Mouse (Mus musculus) myocyte (in vitro differentiated cells): ENCODE data around the gene Emilin1.

Experiments used
- CEBPB ChIP-seq: IDR thresholded peaks from 2 replicates; pipeline ENCODE4 v1.6.1; 2011; ENCODE audit warnings: mild to moderate bottlenecking, moderate library complexity; ENCODE audit not compliant: poor library complexity, insufficient read depth, severe bottlenecking
- E2F4 ChIP-seq: IDR thresholded peaks from one replicate; pipeline ENCODE4 v1.6.1; 2011; ENCODE audit warnings: mild to moderate bottlenecking, control low read depth, moderate library complexity; ENCODE audit not compliant: insufficient read depth
- MAX ChIP-seq: IDR thresholded peaks from one replicate; pipeline ENCODE4 v1.6.1; 2011; ENCODE audit warnings: low read depth, mild to moderate bottlenecking, control low read depth
- MYOD1 ChIP-seq, 3 experiments: IDR thresholded peaks; one replicate each; pipeline ENCODE4 v1.6.1; 2011; ENCODE audit warnings: control low read depth in 2 of 3, low read depth in 2 of 3, mild to moderate bottlenecking in 2 of 3, moderate library complexity in 1 of 3; ENCODE audit not compliant: insufficient read length in 2 of 3, control insufficient read depth in 1 of 3
- MYOG ChIP-seq, 3 experiments: IDR thresholded peaks; one replicate each; pipeline ENCODE4 v1.6.1; 2011; ENCODE audit warnings: control low read depth in 2 of 3, low read depth in 2 of 3, mild to moderate bottlenecking in 2 of 3; ENCODE audit not compliant: insufficient read length in 2 of 3, control insufficient read depth in 1 of 3, insufficient read depth in 1 of 3
- POLR2A ChIP-seq: IDR thresholded peaks from one replicate; pipeline ENCODE4 v1.6.1; 2011; ENCODE audit warnings: low read depth, mild to moderate bottlenecking, control low read depth, moderate library complexity; ENCODE audit not compliant: insufficient read length
- POLR2AphosphoS2 ChIP-seq: IDR thresholded peaks from one replicate; pipeline ENCODE4 v1.6.1; 2011; ENCODE audit warnings: low read depth, control low read depth; ENCODE audit not compliant: insufficient read length
- REST ChIP-seq: IDR thresholded peaks from one replicate; pipeline ENCODE4 v1.6.1; 2011; ENCODE audit warnings: mild to moderate bottlenecking, control low read depth, moderate library complexity; ENCODE audit not compliant: insufficient read depth, insufficient read length
- SRF ChIP-seq: IDR thresholded peaks from one replicate; pipeline ENCODE4 v1.6.1; 2011; ENCODE audit warnings: low read depth; ENCODE audit not compliant: control insufficient read depth, insufficient read length
- TCF12 ChIP-seq: IDR thresholded peaks from one replicate; pipeline ENCODE4 v1.6.1; 2011; ENCODE audit warnings: mild to moderate bottlenecking, control low read depth; ENCODE audit not compliant: poor library complexity, insufficient read depth, severe bottlenecking
- TCF3 ChIP-seq: IDR thresholded peaks from one replicate; pipeline ENCODE4 v1.6.1; 2011; ENCODE audit warnings: low read depth, control low read depth; ENCODE audit not compliant: insufficient read length
- USF1 ChIP-seq: IDR thresholded peaks from one replicate; pipeline ENCODE4 v1.6.1; 2011; ENCODE audit warnings: low read depth, mild to moderate bottlenecking, control low read depth, moderate library complexity

- TF ChIP-seq USF1 = no peak
- no peak for TF ChIP-seq MAX
- TF ChIP-seq POLR2A = peak; percentile 30
- TF ChIP-seq E2F4 = no peak
- no peak for TF ChIP-seq POLR2AphosphoS2
- TF ChIP-seq MYOD1 (IDR thresholded peaks at IDR 0.05; ENCODE audit: control insufficient read depth in 1 of 3, insufficient read length in 2 of 3, low read depth in 2 of 3) = peak in 2 of 3 experiments; percentile 10 to 36
- TF ChIP-seq TCF12 = no peak
- TF ChIP-seq MYOG (IDR thresholded peaks at IDR 0.05; ENCODE audit: control insufficient read depth in 1 of 3, insufficient read depth in 1 of 3, insufficient read length in 2 of 3, low read depth in 2 of 3) = peak in 1 of 3 experiments; percentile 52
- no peak for TF ChIP-seq CEBPB
- TF ChIP-seq REST = no peak
- TF ChIP-seq TCF3 = no peak
- TF ChIP-seq SRF = no peak
Observed at GRCm38 (mm10) chr5:30944956-30945781, 32.0 kb downstream of the Emilin1 start, which contains the start of gene Cgref1.
